Mouse (Mus musculus) ES-Bruce4 (cell line): ENCODE results near the gene Cul9.

ENCODE experiments used
- CTCF ChIP-seq: IDR thresholded peaks from one replicate; pipeline ENCODE4 v1.8.1; 2011; ENCODE audit warnings: low read depth, low read length
- POLR2A ChIP-seq: IDR thresholded peaks from one replicate; pipeline ENCODE4 v1.8.1; 2011; ENCODE audit warnings: low read length; ENCODE audit not compliant: insufficient read depth

DNA sequence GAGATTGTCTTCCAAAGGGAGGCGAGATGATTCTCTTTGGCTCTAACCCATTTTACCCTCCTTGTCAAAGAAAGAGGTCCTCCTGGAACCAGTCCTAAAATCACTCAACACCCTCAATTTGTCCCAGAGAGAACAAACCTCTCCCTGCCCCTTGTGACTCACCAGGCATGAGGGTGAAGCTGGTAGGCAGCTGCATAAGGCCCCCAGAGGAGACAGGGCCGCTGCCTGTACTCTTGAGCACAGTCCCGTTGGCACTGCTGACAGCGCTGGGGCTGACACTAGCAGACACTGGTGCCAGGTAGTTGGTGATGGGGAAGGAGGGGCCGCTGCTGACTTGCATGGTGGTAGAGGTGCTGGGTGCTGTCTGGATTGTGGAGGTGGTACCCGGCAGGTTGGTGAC lies 5.2 kb upstream of the Cul9 start:
- TF ChIP-seq CTCF (no peak), POLR2A (no peak)
